Mouse (Mus musculus) MEL (cell line): ENCODE data around the gene Mrpl2.

Experiments used
- BHLHE40 ChIP-seq: IDR thresholded peaks from 2 replicates; pipeline ENCODE4 v1.6.1; 2012; ENCODE audit warnings: low read depth, mild to moderate bottlenecking, inconsistent platforms, low read length, improper control_type of control experiment, borderline replicate concordance
- CTCF ChIP-seq, 3 experiments: IDR thresholded peaks in 2 of 3; conservative IDR thresholded peaks in 1 of 3; 2 replicates each; pipeline ENCODE4 v1.5.1; 2011 to 2012; ENCODE audit warnings: low read length in 3 of 3, low read depth in 2 of 3, mild to moderate bottlenecking in 2 of 3, improper control_type of control experiment in 1 of 3, inconsistent platforms in 1 of 3, mixed read lengths in 1 of 3, moderate library complexity in 1 of 3; ENCODE audit not compliant: control insufficient read depth in 1 of 3, insufficient read depth in 1 of 3, poor library complexity in 1 of 3, severe bottlenecking in 1 of 3
- JUND ChIP-seq: IDR thresholded peaks from 2 replicates; pipeline ENCODE4 v1.6.1; 2011; ENCODE audit warnings: low read depth, mild to moderate bottlenecking, improper control_type of control experiment, low read length
- POLR2AphosphoS2 ChIP-seq: IDR thresholded peaks from 2 replicates; pipeline ENCODE4 v1.6.1; 2011; ENCODE audit warnings: low read length, improper control_type of control experiment
- TCF12 ChIP-seq: IDR thresholded peaks from 2 replicates; pipeline ENCODE4 v1.6.1; 2014; ENCODE audit warnings: low read depth, mild to moderate bottlenecking, inconsistent platforms, low read length, improper control_type of control experiment, moderate library complexity

DNA sequence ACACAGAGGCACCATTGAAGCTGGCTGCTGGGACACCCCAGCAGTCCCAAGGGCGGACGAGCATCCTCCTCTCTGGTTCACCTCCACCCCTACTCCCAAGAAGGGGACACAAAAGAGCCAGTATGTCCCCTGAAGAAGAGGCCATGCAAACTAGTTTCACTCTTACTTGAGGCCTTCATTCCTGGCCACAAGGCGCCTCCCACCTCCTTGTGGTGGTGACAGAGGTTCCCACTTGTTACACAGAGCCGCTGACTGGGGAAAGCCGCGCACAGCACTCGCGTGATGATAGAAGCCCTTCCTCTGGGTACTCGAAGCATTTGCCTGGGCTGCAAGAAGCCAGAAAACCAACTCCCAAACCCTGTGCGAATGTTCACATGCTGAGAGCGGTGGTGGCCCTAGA is 23.8 kb upstream of the Mrpl2 start:
- TF ChIP-seq BHLHE40 (no peak), JUND (no peak), TCF12 (no peak), CTCF (IDR thresholded peaks at IDR 0.05 in 2 of 3, conservative IDR thresholded peaks at IDR 0.05 in 1 of 3; ENCODE audit: control insufficient read depth in 1 of 3, insufficient read depth in 1 of 3, low read depth in 2 of 3, low read length in 3 of 3, poor library complexity in 1 of 3, severe bottlenecking in 1 of 3) (no peak), POLR2AphosphoS2 (no peak)
